Comparison of ENCODE assay signal across 18 mouse cellular contexts in the genomic region with DNA sequence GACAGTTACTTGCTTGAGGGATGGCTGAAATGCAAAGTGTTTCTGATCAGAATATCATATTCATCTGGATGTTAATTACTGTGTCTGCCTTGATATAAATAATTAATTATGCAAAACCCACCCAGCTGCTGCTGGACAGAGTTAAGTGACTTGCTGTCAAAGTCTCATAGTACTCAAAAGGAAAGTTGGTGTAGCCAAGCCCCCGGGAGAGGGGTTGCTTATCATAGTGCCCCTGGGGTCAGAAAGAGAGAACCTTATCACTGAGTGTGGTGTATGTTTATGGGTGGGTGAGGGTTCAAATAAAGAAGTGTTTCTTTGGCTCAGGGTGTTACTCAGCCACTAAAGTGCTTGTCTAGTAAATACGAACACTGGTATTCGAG.
DNase-seq lines count a peak whose midpoint lies in the region; ATAC-seq and TF ChIP-seq lines count a peak whose summit lies in the region.
"Had no signal": no experiment of that assay in that cellular context is flagged by ENCODE, and none has a peak within 500 bp of the region (broad histone marks: within the 10 kb centered on the region; RNA-seq: fewer than 3 reads in every experiment).

No protein-coding gene starts in this region.

- WGBS in hindbrain, embryonic 10.5 days: 82% methylated on average over 3 of the region's 3 CpGs
- 48% methylated on average over 3 of the region's 3 CpGs for WGBS in hindbrain, postnatal 0 days
- WGBS in neural tube, embryonic 15.5 days: 75% methylated on average over 3 of the region's 3 CpGs

- H3K4me2 ChIP-seq in hindbrain, postnatal 0 days (ENCODE audit: low read depth, low read length): no peak overlapping the region
- no peak overlapping the region for H3K4me2 ChIP-seq in neural tube, embryonic 15.5 days
- H3K4me2 ChIP-seq: heart, embryonic 15.5 days had no signal

- no peak overlapping the region for H3K9ac ChIP-seq in hindbrain, postnatal 0 days (replicated peaks; ENCODE audit: low read length)
- no peak overlapping the region for H3K9ac ChIP-seq in neural tube, embryonic 15.5 days (replicated peaks)
- H3K9ac ChIP-seq: heart, embryonic 15.5 days had no signal

- no peak for TF ChIP-seq CTCF in hindbrain, postnatal 0 days (IDR thresholded peaks at IDR 0.05; ENCODE audit: low read depth)

- no peaks in the 10 kb centered on the region for H3K27me3 ChIP-seq in hindbrain, embryonic 10.5 days (ENCODE audit: insufficient read depth, poor library complexity, severe bottlenecking)
- no peaks in the 10 kb centered on the region for H3K27me3 ChIP-seq in hindbrain, postnatal 0 days (ENCODE audit: insufficient read depth, low read length)
- no peaks in the 10 kb centered on the region for H3K27me3 ChIP-seq in neural tube, embryonic 15.5 days (replicated peaks)
- H3K27me3 ChIP-seq: heart, embryonic 15.5 days had no signal

- H3K27ac ChIP-seq in hindbrain, embryonic 10.5 days: peak overlapping the region; percentile 40
- H3K27ac ChIP-seq in hindbrain, postnatal 0 days: peak overlapping the region; percentile 56; the same call in 1 of the 2 replicates
- H3K27ac ChIP-seq in neural tube, embryonic 15.5 days (replicated peaks): peak overlapping the region; percentile 29; the same call in 1 of the 2 replicates
- H3K27ac ChIP-seq: heart, embryonic 15.5 days had no signal

- ATAC-seq in hindbrain, postnatal 0 days: no peak
- no peak for ATAC-seq in neural tube, embryonic 15.5 days (ENCODE audit: low FRiP score)
- ATAC-seq in megakaryocyte progenitor cell, adult 5-6 weeks (replicated peaks; ENCODE audit: poor library complexity): no peak
- ATAC-seq in inflammation-experienced regulatory T-cells, adult 6 months: no peak

- peaks cover 15% of the 10 kb centered on the region for H3K4me1 ChIP-seq in hindbrain, embryonic 10.5 days (replicated peaks)
- H3K4me1 ChIP-seq in hindbrain, postnatal 0 days (ENCODE audit: insufficient read depth, low read length): no peaks in the 10 kb centered on the region
- H3K4me1 ChIP-seq in neural tube, embryonic 15.5 days: no peaks in the 10 kb centered on the region
- H3K4me1 ChIP-seq: heart, embryonic 15.5 days had no signal

- DNase-seq in retina, embryonic 14.5 days (ENCODE audit: low spot score): peak; percentile 19
- no peak for DNase-seq in retina, postnatal 1 day
- no peak for DNase-seq in hindbrain, embryonic 10.5 days (ENCODE audit: low spot score)
- no peak for DNase-seq in hindbrain, postnatal 0 days (ENCODE audit: low spot score)
- DNase-seq in lung, adult 18-20 months: no peak
- DNase-seq: adrenal gland, adult 2 months; cerebellum, adult 8-10 months; gastrocnemius, postnatal 25 days; kidney, adult 11 months; kidney, postnatal 14 days; liver; lung, postnatal 10 days; thymus, postnatal 4 days had no signal

- no peak overlapping the region for H3K4me3 ChIP-seq in hindbrain, embryonic 10.5 days
- no peak overlapping the region for H3K4me3 ChIP-seq in hindbrain, postnatal 0 days (ENCODE audit: low read length)
- no peak overlapping the region for H3K4me3 ChIP-seq in neural tube, embryonic 15.5 days (replicated peaks)
- H3K4me3 ChIP-seq: heart, embryonic 15.5 days; myocyte had no signal

- H3K9me3 ChIP-seq in hindbrain, embryonic 10.5 days: no peaks in the 10 kb centered on the region
- no peaks in the 10 kb centered on the region for H3K9me3 ChIP-seq in hindbrain, postnatal 0 days (ENCODE audit: low read length)
- no peaks in the 10 kb centered on the region for H3K9me3 ChIP-seq in neural tube, embryonic 15.5 days (replicated peaks)
- H3K9me3 ChIP-seq: heart, embryonic 15.5 days had no signal

- H3K36me3 ChIP-seq in hindbrain, embryonic 10.5 days: no peaks in the 10 kb centered on the region
- no peaks in the 10 kb centered on the region for H3K36me3 ChIP-seq in hindbrain, postnatal 0 days (ENCODE audit: insufficient read depth, low read length)
- H3K36me3 ChIP-seq in neural tube, embryonic 15.5 days: no peaks in the 10 kb centered on the region
- H3K36me3 ChIP-seq: heart, embryonic 15.5 days had no signal
